9 mouse cellular contexts compared by ENCODE assay signal in the genomic region with DNA sequence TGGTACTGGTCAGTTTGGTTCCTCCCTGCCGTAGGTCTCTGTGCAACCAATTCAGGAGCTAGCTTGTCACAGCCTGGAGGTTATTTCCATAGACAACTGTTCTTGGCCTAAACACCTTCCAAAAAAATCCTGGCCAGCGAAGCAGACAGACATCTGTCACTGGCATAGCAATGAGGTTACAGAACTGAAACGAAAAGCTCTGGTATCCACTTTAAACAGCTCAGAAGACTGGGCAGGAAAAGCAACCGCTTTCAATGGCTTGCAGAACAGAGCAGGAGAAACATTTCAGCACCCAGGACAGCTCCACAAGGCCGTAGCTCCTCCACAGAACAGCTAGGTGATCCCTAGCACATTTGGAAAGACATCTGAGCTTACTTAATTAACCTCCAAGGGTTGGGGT.
DNase-seq lines count a peak whose midpoint lies in the region; ATAC-seq lines count a peak whose summit lies in the region.
"Had no signal": no experiment of that assay in that cellular context is flagged by ENCODE, and none has a peak within 500 bp of the region (broad histone marks: within the 10 kb centered on the region; RNA-seq: fewer than 3 reads in every experiment).

No protein-coding gene starts in this region.

- WGBS in forebrain, embryonic 14.5 days, result 31% methylated on average over 5 of the region's 5 CpGs
- 42% methylated on average over 5 of the region's 5 CpGs for WGBS in forebrain, embryonic 13.5 days
- WGBS in neural tube, embryonic 15.5 days, result 40% methylated on average over 5 of the region's 5 CpGs
- WGBS in large intestine, adult 2 months, result 36% methylated on average over 5 of the region's 5 CpGs

- H3K9me3 ChIP-seq in forebrain, embryonic 14.5 days (replicated peaks; ENCODE audit: control insufficient read depth, low read length), result no peaks in the 10 kb centered on the region
- no peaks in the 10 kb centered on the region for H3K9me3 ChIP-seq in forebrain, embryonic 13.5 days (replicated peaks)
- no peaks in the 10 kb centered on the region for H3K9me3 ChIP-seq in neural tube, embryonic 15.5 days (replicated peaks)
- H3K9me3 ChIP-seq: heart, embryonic 15.5 days had no signal

- no peaks in the 10 kb centered on the region for H3K27me3 ChIP-seq in forebrain, embryonic 14.5 days (replicated peaks; ENCODE audit: control insufficient read depth, insufficient read depth, low read length)
- H3K27me3 ChIP-seq in forebrain, embryonic 13.5 days, result no peaks in the 10 kb centered on the region; the same call in 1 of the 2 replicates
- H3K27me3 ChIP-seq in neural tube, embryonic 15.5 days (replicated peaks), result 0 out of 2 replicates have a peak, but pooled peaks cover 2% of the 10 kb centered on the region

- DNase-seq in forebrain, embryonic 14.5 days (ENCODE audit: low spot score), result peak; percentile 44
- DNase-seq in neural tube, embryonic 10.5 days (ENCODE audit: extremely low spot score, low spot score), result peak; percentile 63
- peak; percentile 87 for DNase-seq in embryo, embryonic 10 days (ENCODE audit: low spot score)
- DNase-seq in large intestine, adult 2 months (ENCODE audit: low read depth, low spot score), result peak; percentile 2
- peak; percentile 10 for DNase-seq in skeletal muscle tissue, adult 2 months (ENCODE audit: low read depth, low spot score)
- DNase-seq in right cerebral cortex, postnatal 10 days (ENCODE audit: low spot score in 2 of 2), result no peak

- H3K9ac ChIP-seq in forebrain, embryonic 14.5 days (ENCODE audit: low read length), result no peak overlapping the region
- H3K9ac ChIP-seq in forebrain, embryonic 13.5 days, result no peak overlapping the region
- no peak overlapping the region for H3K9ac ChIP-seq in neural tube, embryonic 15.5 days (replicated peaks)
- H3K9ac ChIP-seq: heart, embryonic 15.5 days had no signal

- H3K4me3 ChIP-seq in forebrain, embryonic 14.5 days (ENCODE audit: low read depth, low read length), result no peak overlapping the region
- no peak overlapping the region for H3K4me3 ChIP-seq in forebrain, embryonic 13.5 days
- no peak overlapping the region for H3K4me3 ChIP-seq in neural tube, embryonic 15.5 days (replicated peaks)
- H3K4me3 ChIP-seq: heart, embryonic 15.5 days had no signal

- H3K4me1 ChIP-seq in forebrain, embryonic 14.5 days (ENCODE audit: control insufficient read depth, insufficient read depth, low read length), result peaks cover 5% of the 10 kb centered on the region; the same call in 1 of the 2 replicates
- H3K4me1 ChIP-seq in forebrain, embryonic 13.5 days, result no peaks in the 10 kb centered on the region
- H3K4me1 ChIP-seq in neural tube, embryonic 15.5 days, result peaks cover 14% of the 10 kb centered on the region

- H3K4me2 ChIP-seq in forebrain, embryonic 14.5 days (ENCODE audit: low read length), result no peak overlapping the region
- no peak overlapping the region for H3K4me2 ChIP-seq in forebrain, embryonic 13.5 days
- no peak overlapping the region for H3K4me2 ChIP-seq in neural tube, embryonic 15.5 days
- H3K4me2 ChIP-seq: heart, embryonic 15.5 days had no signal

- H3K27ac ChIP-seq in forebrain, embryonic 14.5 days (ENCODE audit: low read depth, low read length), result no peak overlapping the region
- no peak overlapping the region for H3K27ac ChIP-seq in forebrain, embryonic 13.5 days
- no peak overlapping the region for H3K27ac ChIP-seq in neural tube, embryonic 15.5 days (replicated peaks)
- H3K27ac ChIP-seq: heart, embryonic 15.5 days had no signal

- H3K36me3 ChIP-seq in forebrain, embryonic 14.5 days (ENCODE audit: control insufficient read depth, insufficient read depth, low read length), result no peaks in the 10 kb centered on the region
- H3K36me3 ChIP-seq in forebrain, embryonic 13.5 days (ENCODE audit: poor library complexity, severe bottlenecking), result no peaks in the 10 kb centered on the region
- no peaks in the 10 kb centered on the region for H3K36me3 ChIP-seq in neural tube, embryonic 15.5 days
- H3K36me3 ChIP-seq: heart, embryonic 15.5 days had no signal

- no peak for ATAC-seq in forebrain, embryonic 14.5 days
- ATAC-seq in forebrain, embryonic 13.5 days, result no peak
- no peak for ATAC-seq in neural tube, embryonic 15.5 days (ENCODE audit: low FRiP score)

Comparison
In these comparisons a context has a peak if more than half of its experiments do, and no peak if none do; other contexts are left out.
1. DNase-seq: peak in forebrain, embryonic 14.5 days (single experiment), neural tube, embryonic 10.5 days (single experiment), embryo, embryonic 10 days (single experiment), large intestine, adult 2 months (single experiment) and skeletal muscle tissue, adult 2 months (single experiment); none in right cerebral cortex, postnatal 10 days (0 of 2).